Mouse (Mus musculus) lung, embryonic 16.5 days (tissue): Measurements from ENCODE around the gene Asic2. TPM values are rescaled to one million over a fixed set of nuclear protein-coding genes. Genes with fewer than 3 reads are reported as not detected.

Experiments used
- ATAC-seq: fragments of 200-750 bp; cut with Nextera tagmentation; 2 replicates; pipeline ENCODE4 v1.8.0; 2017; ENCODE audit warnings: low read depth, mild to moderate bottlenecking, moderate library complexity
- H3K27ac ChIP-seq: fragments of 300-500 bp; sonication (generic); 2 replicates; pipeline ENCODE4 v1.5.1; 2014; ENCODE audit warnings: mild to moderate bottlenecking, control low read depth, low read length
- H3K27me3 ChIP-seq: fragments of 300-500 bp; sonication (generic); 2 replicates; pipeline ENCODE4 v1.6.1; 2014; ENCODE audit warnings: low read depth, low read length, mixed read lengths; ENCODE audit not compliant: control insufficient read depth, insufficient read depth
- H3K36me3 ChIP-seq: fragments of 300-500 bp; sonication (generic); 2 replicates; pipeline ENCODE4 v1.6.1; 2014; ENCODE audit warnings: low read length; ENCODE audit not compliant: control insufficient read depth, insufficient read depth
- H3K4me1 ChIP-seq: fragments of 300-500 bp; sonication (generic); replicated peaks from 2 replicates; pipeline ENCODE4 v1.6.1; 2014; ENCODE audit warnings: low read length, mixed read lengths; ENCODE audit not compliant: control insufficient read depth, insufficient read depth
- H3K4me2 ChIP-seq: fragments of 300-500 bp; sonication (generic); 2 replicates; pipeline ENCODE4 v1.6.1; 2014; ENCODE audit warnings: low read depth, low read length, control low read depth
- H3K4me3 ChIP-seq: fragments of 300-500 bp; sonication (generic); 2 replicates; pipeline ENCODE4 v1.5.1; 2014; ENCODE audit warnings: mild to moderate bottlenecking, low read length, control low read depth
- H3K9ac ChIP-seq: fragments of 300-500 bp; sonication (generic); 2 replicates; pipeline ENCODE4 v1.6.1; 2014; ENCODE audit warnings: low read length, control low read depth
- H3K9me3 ChIP-seq: fragments of 300-500 bp; sonication (generic); 2 replicates; pipeline ENCODE4 v1.6.1; 2016; ENCODE audit warnings: low read length; ENCODE audit not compliant: control insufficient read depth
- WGBS: fragments of 180-500 bp; shearing (Covaris S2); extraction: QIAGEN DNeasy Blood & Tissue Kit; methylation state at CpG from one replicate; pipeline ENCODE4 v1.1.7; 2014; 5-methylcytosine and 5-hydroxymethylcytosine counted together
- polyA plus RNA-seq: library from polyadenylated mRNA; unstranded; fragments of >200 nt; fragmentation: Nextera tagmentation; extraction: Ambion mirVana; gene quantifications from 2 replicates; pipeline ENCODE4 v1.2.1, GENCODE M21; 2015

Asic2 gene
- polyA plus RNA-seq, 1 experiment from 2014 or later: 0.31 TPM

DNA sequence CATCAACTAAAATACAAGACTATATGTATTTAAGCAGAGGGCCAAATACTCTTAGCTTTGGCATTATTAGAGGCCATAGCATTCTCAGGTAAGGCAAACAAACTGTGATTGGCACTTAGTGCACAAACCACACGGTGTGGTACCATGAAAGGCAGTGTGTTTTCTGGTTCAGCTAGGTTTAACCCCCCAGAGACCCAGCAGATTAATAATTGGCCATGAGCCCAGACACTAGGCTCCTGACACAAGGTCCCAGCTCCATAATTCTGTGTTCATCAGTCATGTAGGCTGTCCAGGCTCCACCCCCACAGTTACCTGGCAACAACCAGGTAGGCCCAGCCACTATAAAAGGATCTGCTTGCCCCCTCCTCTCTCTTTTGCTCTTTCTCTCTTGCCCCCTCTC is 469.3 kb downstream of the Asic2 start:
- Histone ChIP-seq H3K4me3 (no peak overlapping the region), H3K27ac (no peak overlapping the region), H3K4me2 (no peak overlapping the region), H3K9ac (no peak overlapping the region), H3K9me3 (no peaks in the 10 kb centered on the region), H3K4me1 (no peaks in the 10 kb centered on the region), H3K27me3 (no peaks in the 10 kb centered on the region), H3K36me3 (no peaks in the 10 kb centered on the region)
- WGBS: 24% methylated on average over 1 of the region's 1 CpGs
- no peak for ATAC-seq

DNA sequence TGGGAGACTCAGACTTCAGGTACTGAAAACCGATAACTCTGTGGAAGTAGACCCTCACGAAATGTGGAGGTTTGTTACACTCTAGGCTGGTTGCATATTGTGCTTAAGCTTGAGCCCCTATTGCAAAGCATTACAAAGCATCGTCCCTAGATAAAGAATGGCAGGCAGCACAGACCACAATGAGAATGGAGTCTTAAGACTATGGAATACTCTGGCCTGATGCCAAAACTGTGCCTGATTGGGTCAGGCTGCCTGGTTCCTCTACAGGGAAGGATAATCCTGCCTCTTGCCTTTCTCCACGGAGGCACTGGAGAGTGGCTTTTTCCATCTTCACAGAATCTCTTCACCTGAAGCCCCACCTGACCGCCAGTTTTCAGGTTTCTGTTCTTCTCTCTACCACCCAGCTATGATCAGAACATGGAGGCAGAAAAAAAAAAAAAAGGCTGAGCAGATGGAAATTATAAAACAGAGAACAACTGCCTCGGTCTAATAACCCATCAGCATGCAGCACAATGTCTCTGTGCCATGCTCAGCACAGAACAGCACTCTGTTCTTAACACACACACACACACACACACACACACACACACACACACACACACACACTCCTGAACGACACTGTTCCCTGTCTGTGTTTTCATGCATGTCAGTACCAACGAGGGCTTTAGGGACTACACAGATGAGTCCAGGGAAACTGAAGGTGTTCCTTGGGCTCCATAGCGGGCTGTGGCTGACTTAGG is 470.4 kb downstream of the Asic2 start:
- no peak overlapping the region for H3K9ac ChIP-seq
- no peaks in the 10 kb centered on the region for H3K27me3 ChIP-seq
- H3K9me3 ChIP-seq: no peaks in the 10 kb centered on the region
- H3K4me3 ChIP-seq: no peak overlapping the region
- H3K27ac ChIP-seq: no peak overlapping the region
- WGBS: 57% methylated on average over 9 of the region's 9 CpGs
- H3K36me3 ChIP-seq: no peaks in the 10 kb centered on the region
- ATAC-seq: no peak
- no peaks in the 10 kb centered on the region for H3K4me1 ChIP-seq
- H3K4me2 ChIP-seq: no peak overlapping the region

DNA sequence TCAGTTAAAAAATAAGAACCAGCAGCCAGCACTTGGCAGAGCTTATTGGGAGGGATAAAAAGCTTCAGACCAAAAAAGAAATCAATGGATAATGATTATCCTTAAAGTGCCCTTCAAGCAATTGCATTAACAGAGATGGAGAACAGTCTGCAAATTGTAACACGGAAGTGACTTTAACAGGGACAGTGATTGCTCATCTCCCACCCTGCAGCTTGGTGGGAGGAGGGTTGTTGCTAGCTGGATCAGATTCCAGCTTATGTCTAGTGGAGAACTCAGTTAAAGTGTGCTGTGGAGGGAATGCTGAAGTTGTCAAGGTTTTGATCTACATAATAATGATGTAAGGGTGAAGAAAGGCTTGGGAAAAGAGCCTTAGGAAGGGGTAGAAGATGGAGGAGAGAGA is 471.8 kb downstream of the Asic2 start:
- ATAC-seq: no peak
- no peaks in the 10 kb centered on the region for H3K4me1 ChIP-seq
- H3K4me3 ChIP-seq: no peak overlapping the region
- no peaks in the 10 kb centered on the region for H3K9me3 ChIP-seq
- WGBS: 38% methylated on average over 1 of the region's 1 CpGs
- no peak overlapping the region for H3K27ac ChIP-seq
- H3K27me3 ChIP-seq: no peaks in the 10 kb centered on the region
- H3K36me3 ChIP-seq: no peaks in the 10 kb centered on the region
- no peak overlapping the region for H3K9ac ChIP-seq
- H3K4me2 ChIP-seq: no peak overlapping the region

DNA sequence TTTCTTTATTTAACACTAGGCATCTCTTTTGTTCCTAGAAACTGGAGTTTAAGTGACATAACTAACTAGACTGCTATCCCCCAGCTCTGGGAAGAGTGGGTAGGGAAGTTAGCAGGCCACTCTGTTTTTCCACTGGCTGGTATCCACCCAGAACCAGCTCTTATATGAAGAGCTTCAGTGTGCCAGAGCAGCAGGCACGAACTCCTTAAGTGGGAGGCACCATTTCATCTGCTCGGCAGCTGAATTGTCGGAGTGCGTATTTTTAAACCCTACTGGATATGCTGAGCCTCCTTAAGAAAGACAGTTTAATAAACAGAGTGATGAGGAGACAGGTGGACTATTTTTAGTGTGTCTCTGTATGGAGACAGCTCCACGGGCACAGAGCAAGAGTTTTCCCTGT is 475.9 kb downstream of the Asic2 start:
- H3K4me1 ChIP-seq: no peaks in the 10 kb centered on the region
- no peak overlapping the region for H3K4me3 ChIP-seq
- no peak overlapping the region for H3K4me2 ChIP-seq
- no peak for ATAC-seq
- H3K27ac ChIP-seq: no peak overlapping the region
- no peak overlapping the region for H3K9ac ChIP-seq
- H3K27me3 ChIP-seq: no peaks in the 10 kb centered on the region
- no peaks in the 10 kb centered on the region for H3K36me3 ChIP-seq
- WGBS: 43% methylated on average over 5 of the region's 5 CpGs
- no peaks in the 10 kb centered on the region for H3K9me3 ChIP-seq

DNA sequence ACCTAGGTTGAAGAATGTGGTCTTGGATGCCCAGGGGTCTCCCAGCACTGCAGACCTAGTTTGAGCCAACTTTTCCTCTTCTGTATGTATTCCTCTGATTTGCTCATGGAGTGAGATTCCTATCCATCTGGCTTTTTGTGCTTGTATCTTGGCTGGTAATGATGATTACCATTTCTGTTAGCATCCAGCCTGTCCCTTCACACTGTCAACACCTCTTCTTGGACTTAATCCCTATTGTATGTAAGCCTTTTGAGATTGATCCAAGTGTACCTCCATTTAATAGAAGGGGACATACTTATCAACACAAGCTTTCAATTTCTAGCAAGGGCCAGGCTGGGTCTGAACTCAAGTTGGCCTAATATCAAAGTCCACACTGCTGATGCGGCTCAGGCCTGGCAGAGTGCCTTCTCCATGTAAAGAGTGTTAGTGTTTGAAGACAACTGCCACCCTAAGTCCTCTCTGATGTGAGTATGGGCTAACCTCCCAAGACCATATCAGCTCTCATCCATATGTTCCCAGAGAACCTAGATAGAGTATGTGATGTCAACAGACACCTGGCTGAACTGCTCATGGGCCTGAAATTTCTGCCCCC is 479.0 kb downstream of the Asic2 start:
- no peak overlapping the region for H3K4me2 ChIP-seq
- no peaks in the 10 kb centered on the region for H3K4me1 ChIP-seq
- H3K27me3 ChIP-seq: no peaks in the 10 kb centered on the region
- H3K4me3 ChIP-seq: no peak overlapping the region
- H3K9me3 ChIP-seq: no peaks in the 10 kb centered on the region
- no peaks in the 10 kb centered on the region for H3K36me3 ChIP-seq
- peak; percentile 17 for ATAC-seq
- 36% methylated on average over 1 of the region's 1 CpGs for WGBS
- H3K27ac ChIP-seq: no peak overlapping the region
- no peak overlapping the region for H3K9ac ChIP-seq

DNA sequence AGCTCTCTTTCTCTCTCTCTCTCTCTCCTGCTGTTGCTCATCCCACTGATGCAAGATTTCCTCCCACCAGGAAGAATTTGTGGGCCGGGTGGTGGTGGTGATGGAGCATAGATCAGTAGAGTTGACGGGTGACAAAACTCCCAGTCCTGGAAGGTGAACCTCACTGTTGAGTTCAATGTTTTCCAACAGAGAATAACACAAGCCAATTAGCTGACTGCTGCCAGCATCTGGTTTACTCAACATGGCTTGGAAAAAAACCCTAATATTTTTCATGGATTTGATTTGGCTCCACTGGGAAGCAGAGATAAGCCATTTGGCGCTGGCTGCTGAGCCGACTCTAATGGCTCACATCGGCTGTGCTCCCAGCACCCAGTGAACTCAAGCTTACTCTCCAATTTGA is 479.6 kb downstream of the Asic2 start:
- Histone ChIP-seq H3K4me2 (no peak overlapping the region), H3K27me3 (no peaks in the 10 kb centered on the region), H3K9ac (no peak overlapping the region), H3K36me3 (no peaks in the 10 kb centered on the region), H3K4me3 (no peak overlapping the region), H3K9me3 (no peaks in the 10 kb centered on the region), H3K4me1 (no peaks in the 10 kb centered on the region), H3K27ac (no peak overlapping the region)
- 71% methylated on average over 5 of the region's 5 CpGs for WGBS
- ATAC-seq: no peak

DNA sequence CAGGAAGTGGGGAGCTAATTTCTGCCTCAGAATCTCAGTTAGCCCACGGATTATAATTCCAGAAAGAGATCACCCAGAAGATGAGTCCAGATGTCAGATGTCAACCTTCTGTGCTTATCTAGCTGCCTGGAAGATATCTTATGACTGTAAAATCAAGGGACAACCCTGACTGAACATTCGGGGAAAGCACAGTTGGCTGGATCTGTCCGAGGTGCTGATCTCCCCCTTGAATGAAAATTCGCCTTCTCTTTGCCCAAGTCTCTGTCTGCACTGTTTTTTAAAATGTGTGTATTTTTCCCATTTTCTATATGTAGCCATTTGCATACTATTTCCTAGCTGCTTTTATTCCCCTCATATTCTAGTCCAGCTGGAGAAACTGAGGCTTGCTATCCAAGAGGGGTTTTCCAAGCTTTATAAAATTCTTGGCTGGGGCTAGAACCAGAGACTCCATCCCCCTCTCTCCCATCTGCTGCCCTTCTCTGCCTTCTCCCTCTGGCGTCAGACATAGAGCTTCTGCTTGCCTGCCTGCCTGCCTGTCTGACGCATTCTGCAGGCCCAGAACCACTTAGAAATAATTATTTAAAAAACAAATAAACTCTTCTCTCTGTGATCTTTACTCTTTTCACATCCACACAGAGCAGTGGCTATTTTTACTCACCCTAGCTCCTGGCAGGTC is 481.9 kb downstream of the Asic2 start:
- 15% methylated on average over 6 of the region's 6 CpGs for WGBS
- no peak overlapping the region for H3K4me3 ChIP-seq
- H3K36me3 ChIP-seq: no peaks in the 10 kb centered on the region
- no peak overlapping the region for H3K27ac ChIP-seq
- H3K27me3 ChIP-seq: no peaks in the 10 kb centered on the region
- no peak for ATAC-seq
- no peaks in the 10 kb centered on the region for H3K4me1 ChIP-seq
- H3K4me2 ChIP-seq: no peak overlapping the region
- H3K9me3 ChIP-seq: no peaks in the 10 kb centered on the region
- H3K9ac ChIP-seq: no peak overlapping the region

DNA sequence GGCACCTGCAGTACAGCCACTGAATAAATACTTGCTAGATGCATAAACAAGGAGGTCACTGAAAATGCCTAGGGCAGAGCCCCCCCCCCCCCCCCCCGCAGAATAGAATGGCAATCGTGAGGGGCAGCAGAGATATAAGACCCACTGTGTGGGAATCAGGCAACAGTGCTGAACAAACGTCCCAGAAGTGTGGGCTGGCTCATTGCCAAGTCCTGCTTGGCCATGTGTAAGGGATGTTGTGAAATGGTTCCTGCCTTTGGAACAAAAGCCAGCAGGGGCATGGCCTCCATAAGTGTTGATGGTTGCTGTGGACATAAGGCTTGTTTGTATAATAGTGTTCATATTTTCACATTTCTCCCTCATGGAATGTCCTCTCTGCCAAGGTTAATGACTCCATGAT is 487.1 kb downstream of the Asic2 start:
- no peak overlapping the region for H3K9ac ChIP-seq
- ATAC-seq: no peak

DNA sequence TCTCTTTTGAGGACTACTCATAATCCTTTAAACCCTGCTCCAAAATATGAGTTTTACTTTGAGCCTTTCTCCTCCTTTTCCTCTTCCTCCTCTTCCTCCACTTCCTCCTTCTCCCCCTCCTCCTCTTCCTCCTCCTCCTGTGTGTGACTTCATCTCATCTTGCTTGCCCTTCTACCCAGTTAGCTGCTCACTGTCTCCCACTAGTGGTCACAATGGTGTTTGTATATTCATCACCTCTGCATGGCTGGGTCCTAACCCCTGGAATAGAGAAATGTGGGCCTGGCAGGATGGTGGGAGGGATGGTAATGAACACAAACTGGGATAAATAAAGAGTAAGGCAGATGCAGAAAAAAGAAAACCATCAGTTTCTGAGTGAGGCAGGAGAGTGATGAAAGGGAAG is 492.0 kb downstream of the Asic2 start:
- no peak for ATAC-seq
- H3K4me1 ChIP-seq: no peaks in the 10 kb centered on the region

More for the DNA sequence above, 487.1 kb downstream of the Asic2 start:
- Histone ChIP-seq H3K4me2 (no peak overlapping the region), H3K27ac (no peak overlapping the region), H3K4me1 (no peaks in the 10 kb centered on the region), H3K4me3 (no peak overlapping the region), H3K27me3 (no peaks in the 10 kb centered on the region), H3K36me3 (no peaks in the 10 kb centered on the region), H3K9me3 (no peaks in the 10 kb centered on the region)
- 20% methylated on average over 2 of the region's 3 CpGs for WGBS

More for the DNA sequence above, 492.0 kb downstream of the Asic2 start:
- Histone ChIP-seq H3K9ac (no peak overlapping the region), H3K36me3 (no peaks in the 10 kb centered on the region), H3K9me3 (no peaks in the 10 kb centered on the region), H3K4me3 (no peak overlapping the region), H3K4me2 (no peak overlapping the region), H3K27ac (no peak overlapping the region), H3K27me3 (no peaks in the 10 kb centered on the region)
